Mouse (Mus musculus) embryonic fibroblast, embryonic 13.5 days (primary cell): ENCODE measurements around the gene Gm17655.
"Not testable (repeated sequence)": the region's sequence is repeated elsewhere in the genome, so short reads cannot be mapped to it uniquely, and the experiment has no call there.

Source experiments
- CTCF ChIP-seq: IDR thresholded peaks from 2 replicates; pipeline ENCODE4 v1.5.1; 2011; ENCODE audit warnings: mild to moderate bottlenecking, control low read depth, low read length, moderate library complexity, borderline replicate concordance; ENCODE audit not compliant: insufficient read depth
- POLR2A ChIP-seq: IDR thresholded peaks from 2 replicates; pipeline ENCODE4 v1.6.1; 2011; ENCODE audit warnings: low read depth, mild to moderate bottlenecking, control low read depth, low read length, moderate library complexity

DNA sequence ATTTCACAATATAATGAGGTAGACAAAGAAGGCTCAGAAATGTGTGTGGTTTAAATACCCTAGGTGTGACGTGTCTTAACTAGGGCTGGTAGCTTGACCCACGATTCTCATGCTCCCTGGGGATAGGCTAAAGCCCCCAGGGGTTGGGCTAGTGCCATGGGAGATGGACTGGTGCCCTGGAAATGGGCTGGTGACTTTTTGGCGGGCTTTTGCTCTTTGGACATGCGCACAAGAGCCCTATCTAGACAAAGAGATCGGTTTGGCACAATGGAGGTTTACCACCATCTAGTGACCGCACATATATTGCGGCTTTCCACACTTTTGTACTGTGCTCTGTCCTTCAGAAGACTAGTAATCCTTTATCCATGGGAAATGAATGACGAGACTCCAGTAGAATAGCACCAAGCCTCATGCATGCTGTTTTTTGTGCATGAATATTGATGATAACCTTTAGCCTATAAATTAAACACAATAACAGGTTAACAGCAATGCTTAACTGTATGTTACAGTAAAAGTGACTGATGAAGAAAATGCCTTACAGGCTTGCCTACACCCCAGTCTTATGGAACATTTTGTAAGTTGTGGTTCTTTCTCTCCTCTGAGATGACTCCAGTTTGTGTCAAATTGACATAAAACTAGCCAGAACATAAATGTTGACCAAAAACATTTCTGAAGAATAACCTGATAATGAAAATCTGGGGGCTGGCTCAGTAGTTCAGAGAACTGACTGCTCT, 48.5 kb downstream of the Gm17655 start:
- TF ChIP-seq POLR2A, CTCF: not testable (repeated sequence)
